Mouse (Mus musculus) ovary, postnatal 36 days (tissue): ENCODE results near the gene Olfr250.
"Not testable (repeated sequence)": the region's sequence is repeated elsewhere in the genome, so short reads cannot be mapped to it uniquely, and the experiment has no call there.

ENCODE experiments used
- DNase-seq: peaks from one replicate; pipeline ENCODE4 v3.0.0; 2022; ENCODE audit warnings: low spot score, mixed read lengths

Gene Olfr250

GRCm38 (mm10) chr9:38366596-38366995 is at the start of gene Olfr250:
Olfr250 (plus strand) TSS chr9:38366896.
- no peak for DNase-seq

- no peak for DNase-seq
These were observed 37.9 kb upstream of the Olfr250 start, which contains the start of gene Olfr25 for GRCm38 (mm10) chr9:38328760-38329159. Olfr25 (plus strand) TSS chr9:38329060.

- no peak for DNase-seq
These were observed 18.6 kb upstream of the Olfr250 start, which contains the start of gene Olfr898 for GRCm38 (mm10) chr9:38348111-38348510. Olfr898 (plus strand) TSS chr9:38348411.

- DNase-seq: no peak
These were observed 10.1 kb downstream of the Olfr250 start, which contains the start of gene Olfr251 for GRCm38 (mm10) chr9:38376786-38377185. Olfr251 (plus strand) TSS chr9:38377086.

GRCm38 (mm10) chr9:38401398-38401797 is 34.7 kb downstream of the Olfr250 start, which contains the start of gene Olfr147:
Olfr147 (plus strand) TSS chr9:38401698.
- no peak for DNase-seq

GRCm38 (mm10) chr9:38407502-38407901 is 40.8 kb downstream of the Olfr250 start:
- DNase-seq: not testable (repeated sequence)

- not testable (repeated sequence) for DNase-seq
These were observed 46.8 kb downstream of the Olfr250 start for GRCm38 (mm10) chr9:38413502-38413901.
